Mouse (Mus musculus): Measurements from ENCODE around the gene Stum.
"Not testable (repeated sequence)": the region's sequence is repeated elsewhere in the genome, so short reads cannot be mapped to it uniquely, and the experiment has no call there.

The Stum gene

GRCm38 (mm10) chr1:180483399-180484291, at the start of gene Stum:
Gene Stum, minus strand, starts transcription at chr1:180483504.
- peak; percentile 78 for DNase-seq

- no peak for DNase-seq
Measured at GRCm38 (mm10) chr1:180532671-180533070, 49.4 kb upstream of the Stum start.

GRCm38 (mm10) chr1:180530457-180531263, 47.4 kb upstream of the Stum start:
- DNase-seq, result no peak

GRCm38 (mm10) chr1:180529847-180530246, 46.5 kb upstream of the Stum start:
- DNase-seq, result no peak

- no peak for DNase-seq
Measured at GRCm38 (mm10) chr1:180525301-180525700, 42.0 kb upstream of the Stum start.

GRCm38 (mm10) chr1:180523320-180523719, 40.0 kb upstream of the Stum start:
- no peak for DNase-seq

GRCm38 (mm10) chr1:180520190-180520589, 36.9 kb upstream of the Stum start:
- DNase-seq, result no peak

- no peak for DNase-seq
Measured at GRCm38 (mm10) chr1:180519520-180519919, 36.2 kb upstream of the Stum start.

GRCm38 (mm10) chr1:180518899-180519298, 35.6 kb upstream of the Stum start:
- not testable (repeated sequence) for DNase-seq

GRCm38 (mm10) chr1:180518412-180518811, 35.1 kb upstream of the Stum start:
- DNase-seq, result no peak

GRCm38 (mm10) chr1:180517390-180518054, 34.2 kb upstream of the Stum start:
- DNase-seq, result no peak

GRCm38 (mm10) chr1:180514077-180514476, 30.8 kb upstream of the Stum start:
- DNase-seq, result no peak

- DNase-seq, result peak; percentile 20
Measured at GRCm38 (mm10) chr1:180510879-180511278, 27.6 kb upstream of the Stum start.

GRCm38 (mm10) chr1:180510442-180510841, 27.1 kb upstream of the Stum start:
- peak; percentile 48 for DNase-seq

- no peak for DNase-seq
Measured at GRCm38 (mm10) chr1:180508662-180509061, 25.4 kb upstream of the Stum start.

GRCm38 (mm10) chr1:180507291-180507791, 24.0 kb upstream of the Stum start:
- no peak for DNase-seq

GRCm38 (mm10) chr1:180506341-180506740, 23.0 kb upstream of the Stum start:
- DNase-seq, result no peak

- no peak for DNase-seq
Measured at GRCm38 (mm10) chr1:180504899-180505298, 21.6 kb upstream of the Stum start.

GRCm38 (mm10) chr1:180503484-180503883, 20.2 kb upstream of the Stum start:
- no peak for DNase-seq

- no peak for DNase-seq
Measured at GRCm38 (mm10) chr1:180502566-180502965, 19.3 kb upstream of the Stum start.

- DNase-seq, result no peak
Measured at GRCm38 (mm10) chr1:180500641-180501040, 17.3 kb upstream of the Stum start.

- no peak for DNase-seq
Measured at GRCm38 (mm10) chr1:180500218-180500617, 16.9 kb upstream of the Stum start.

- DNase-seq, result no peak
Measured at GRCm38 (mm10) chr1:180499766-180500165, 16.5 kb upstream of the Stum start.
